Mouse (Mus musculus): ENCODE data around the gene Scube2. TPM values are rescaled to one million over a fixed set of nuclear protein-coding genes. Genes with fewer than 3 reads are reported as not detected.

Scube2 gene
- total RNA-seq, 2 experiments from 2014 or later = 1.4 to 3.5 TPM

- no peak for DNase-seq
- no peak overlapping the region for H3K4me3 ChIP-seq
- intact Hi-C loops (cut with DNase I) = no loop called here
- no peak overlapping the region for H3K27ac ChIP-seq
- TF ChIP-seq CTCF (IDR thresholded peaks at IDR 0.05) = no peak
These were observed 51.9 kb downstream of the Scube2 start for GRCm38 (mm10) chr7:109813330-109814140.

GRCm38 (mm10) chr7:109807616-109808485, 57.6 kb downstream of the Scube2 start:
- no peak for TF ChIP-seq CTCF (IDR thresholded peaks at IDR 0.05)
- intact Hi-C loops (cut with DNase I) = no loop called here
- DNase-seq = no peak
- H3K27ac ChIP-seq = peak overlapping the region; percentile 48; the same call in 1 of the 2 replicates
- H3K4me3 ChIP-seq = no peak overlapping the region

- Histone ChIP-seq H3K4me3 (no peak overlapping the region), H3K27ac (no peak overlapping the region)
- DNase-seq = peak; percentile 31
- peak; percentile 45 for TF ChIP-seq CTCF (IDR thresholded peaks at IDR 0.05)
- intact Hi-C loops (cut with DNase I) = no loop called here
These were observed 60.6 kb downstream of the Scube2 start for GRCm38 (mm10) chr7:109804843-109805242.

GRCm38 (mm10) chr7:109804355-109804754, 61.1 kb downstream of the Scube2 start:
- peak overlapping the region; percentile 28; the same call in 1 of the 2 replicates for H3K27ac ChIP-seq
- intact Hi-C loops (cut with DNase I) = no loop called here

GRCm38 (mm10) chr7:109803516-109803915, 62.0 kb downstream of the Scube2 start:
- no peak for TF ChIP-seq CTCF (IDR thresholded peaks at IDR 0.05)
- H3K27ac ChIP-seq = no peak overlapping the region
- DNase-seq = no peak
- H3K4me3 ChIP-seq = no peak overlapping the region
- intact Hi-C loops (cut with DNase I) = no loop called here

More at GRCm38 (mm10) chr7:109804355-109804754, 61.1 kb downstream of the Scube2 start:
- peak; percentile 51 for DNase-seq
- no peak overlapping the region for H3K4me3 ChIP-seq
- TF ChIP-seq CTCF (IDR thresholded peaks at IDR 0.05) = no peak

GRCm38 (mm10) chr7:109800626-109801025, 64.9 kb downstream of the Scube2 start:
- intact Hi-C loops (cut with DNase I) = no loop called here
- Histone ChIP-seq H3K4me3 (no peak overlapping the region), H3K27ac (no peak overlapping the region)
- DNase-seq = no peak
- TF ChIP-seq CTCF (IDR thresholded peaks at IDR 0.05) = no peak

- intact Hi-C loops (cut with DNase I) = no loop called here
- TF ChIP-seq CTCF (IDR thresholded peaks at IDR 0.05) = no peak
- H3K4me3 ChIP-seq = no peak overlapping the region
- no peak overlapping the region for H3K27ac ChIP-seq
- DNase-seq = no peak
These were observed 66.3 kb downstream of the Scube2 start for GRCm38 (mm10) chr7:109799168-109799567.

GRCm38 (mm10) chr7:109795564-109795963, 69.9 kb downstream of the Scube2 start:
- intact Hi-C loops (cut with DNase I) = no loop called here

GRCm38 (mm10) chr7:109794556-109794955, 70.9 kb downstream of the Scube2 start:
- intact Hi-C loops (cut with DNase I) = loop anchor here (5.0 kb wide), 1 partner anchor 87 kb away; no protein-coding TSS in a partner anchor
- Histone ChIP-seq H3K27ac (no peak overlapping the region), H3K4me3 (no peak overlapping the region)
- DNase-seq = no peak
- no peak for TF ChIP-seq CTCF (IDR thresholded peaks at IDR 0.05)

More at GRCm38 (mm10) chr7:109795564-109795963, 69.9 kb downstream of the Scube2 start:
- no peak overlapping the region for H3K4me3 ChIP-seq
- H3K27ac ChIP-seq = no peak overlapping the region
- no peak for DNase-seq
- TF ChIP-seq CTCF (IDR thresholded peaks at IDR 0.05) = no peak

- intact Hi-C loops (cut with DNase I) = loop anchor here (1.0 to 5.0 kb wide), 2 partner anchors 85 to 100 kb away; no protein-coding TSS in a partner anchor
- DNase-seq = peak; percentile 52
- peak; percentile 80 for TF ChIP-seq CTCF (IDR thresholded peaks at IDR 0.05)
These were observed 72.7 kb downstream of the Scube2 start for GRCm38 (mm10) chr7:109792759-109793158.

GRCm38 (mm10) chr7:109790818-109791217, 74.7 kb downstream of the Scube2 start:
- intact Hi-C loops (cut with DNase I) = loop anchor here (5.0 kb wide), 1 partner anchor 84 kb away; no protein-coding TSS in a partner anchor
- no peak for TF ChIP-seq CTCF (IDR thresholded peaks at IDR 0.05)
- H3K27ac ChIP-seq = no peak overlapping the region
- DNase-seq = no peak
- no peak overlapping the region for H3K4me3 ChIP-seq

More at GRCm38 (mm10) chr7:109792759-109793158, 72.7 kb downstream of the Scube2 start:
- no peak overlapping the region for H3K27ac ChIP-seq
- H3K4me3 ChIP-seq = no peak overlapping the region

GRCm38 (mm10) chr7:109787860-109788259, 77.6 kb downstream of the Scube2 start:
- Histone ChIP-seq H3K27ac (no peak overlapping the region), H3K4me3 (no peak overlapping the region)
- intact Hi-C loops (cut with DNase I) = no loop called here
- DNase-seq = no peak
- TF ChIP-seq CTCF (IDR thresholded peaks at IDR 0.05) = no peak

Measured in gastrocnemius, adult 2 months (tissue).